Mouse (Mus musculus) bone marrow macrophage, adult 2 months (primary cell): ENCODE results near the gene Ppara. TPM values are rescaled to one million over a fixed set of nuclear protein-coding genes. Genes with fewer than 3 reads are reported as not detected.

ENCODE experiments used
- H3K27ac ChIP-seq: 2 replicates; pipeline ENCODE4 v1.5.1; 2012; ENCODE audit warnings: low read depth, low read length; ENCODE audit not compliant: insufficient read depth
- H3K4me1 ChIP-seq: 2 replicates; pipeline ENCODE4 v1.6.1; 2012; ENCODE audit warnings: low read length; ENCODE audit not compliant: control insufficient read depth, insufficient read depth
- H3K4me3 ChIP-seq: 2 replicates; pipeline ENCODE4 v1.5.1; 2012; ENCODE audit warnings: mild to moderate bottlenecking, low read length, moderate library complexity; ENCODE audit not compliant: insufficient read depth
- CTCF ChIP-seq: IDR thresholded peaks from 2 replicates; pipeline ENCODE4 v1.5.1; 2012; ENCODE audit warnings: low read depth, mild to moderate bottlenecking, low read length, moderate library complexity
- POLR2A ChIP-seq: IDR thresholded peaks from 2 replicates; pipeline ENCODE4 v1.6.1; 2012; ENCODE audit warnings: mild to moderate bottlenecking, low read depth, low read length, borderline replicate concordance
- polyA plus RNA-seq: library from polyadenylated mRNA; stranded (reverse); fragments of >200 nt; gene quantifications from 2 replicates; pipeline ENCODE4 v1.2.4, GENCODE M21; 2012; ENCODE audit not compliant: missing spikeins, insufficient read depth, insufficient read length

Ppara gene
- polyA plus RNA-seq, 1 experiment = not detected

- no peak overlapping the region for H3K4me3 ChIP-seq
- no peak overlapping the region for H3K27ac ChIP-seq
- TF ChIP-seq CTCF = no peak
- TF ChIP-seq POLR2A = no peak
- no peaks in the 10 kb centered on the region for H3K4me1 ChIP-seq
These were observed 52.7 kb downstream of the Ppara start for GRCm38 (mm10) chr15:85787482-85787881.

GRCm38 (mm10) chr15:85788051-85788450 lies 53.3 kb downstream of the Ppara start:
- no peaks in the 10 kb centered on the region for H3K4me1 ChIP-seq
- H3K27ac ChIP-seq = no peak overlapping the region
- no peak for TF ChIP-seq POLR2A
- no peak overlapping the region for H3K4me3 ChIP-seq

- Histone ChIP-seq H3K27ac (no peak overlapping the region), H3K4me3 (no peak overlapping the region), H3K4me1 (no peaks in the 10 kb centered on the region)
- TF ChIP-seq POLR2A = no peak
- TF ChIP-seq CTCF = no peak
These were observed 53.9 kb downstream of the Ppara start for GRCm38 (mm10) chr15:85788633-85789032.

GRCm38 (mm10) chr15:85791449-85791848 lies 56.7 kb downstream of the Ppara start:
- H3K4me3 ChIP-seq = no peak overlapping the region
- no peaks in the 10 kb centered on the region for H3K4me1 ChIP-seq
- no peak overlapping the region for H3K27ac ChIP-seq
- TF ChIP-seq POLR2A (no peak), CTCF (no peak)

- Histone ChIP-seq H3K4me1 (no peaks in the 10 kb centered on the region), H3K27ac (no peak overlapping the region), H3K4me3 (no peak overlapping the region)
- TF ChIP-seq CTCF = no peak
- TF ChIP-seq POLR2A = no peak
These were observed 58.0 kb downstream of the Ppara start for GRCm38 (mm10) chr15:85792819-85793218.

- Histone ChIP-seq H3K4me3 (no peak overlapping the region), H3K4me1 (no peaks in the 10 kb centered on the region), H3K27ac (no peak overlapping the region)
- TF ChIP-seq POLR2A (no peak), CTCF (no peak)
These were observed 60.7 kb downstream of the Ppara start for GRCm38 (mm10) chr15:85795516-85795915.

- Histone ChIP-seq H3K4me1 (no peaks in the 10 kb centered on the region), H3K4me3 (no peak overlapping the region), H3K27ac (no peak overlapping the region)
- TF ChIP-seq CTCF (no peak), POLR2A (no peak)
These were observed 63.9 kb downstream of the Ppara start for GRCm38 (mm10) chr15:85798676-85799075.

- Histone ChIP-seq H3K4me1 (no peaks in the 10 kb centered on the region), H3K4me3 (no peak overlapping the region), H3K27ac (no peak overlapping the region)
- TF ChIP-seq POLR2A (no peak), CTCF (no peak)
These were observed 68.1 kb downstream of the Ppara start for GRCm38 (mm10) chr15:85802931-85803330.

GRCm38 (mm10) chr15:85806886-85807285 lies 72.1 kb downstream of the Ppara start:
- Histone ChIP-seq H3K27ac (no peak overlapping the region), H3K4me3 (no peak overlapping the region), H3K4me1 (peaks cover 5% of the 10 kb centered on the region; the same call in 1 of the 2 replicates)
- TF ChIP-seq POLR2A (no peak), CTCF (no peak)

- H3K27ac ChIP-seq = no peak overlapping the region
- H3K4me3 ChIP-seq = no peak overlapping the region
- H3K4me1 ChIP-seq = peaks cover 5% of the 10 kb centered on the region; the same call in 1 of the 2 replicates
- TF ChIP-seq POLR2A = no peak
These were observed 72.6 kb downstream of the Ppara start for GRCm38 (mm10) chr15:85807404-85807803.

- TF ChIP-seq CTCF (no peak), POLR2A (no peak)
- no peak overlapping the region for H3K4me3 ChIP-seq
- H3K4me1 ChIP-seq = peaks cover 5% of the 10 kb centered on the region; the same call in 1 of the 2 replicates
- no peak overlapping the region for H3K27ac ChIP-seq
These were observed 73.2 kb downstream of the Ppara start for GRCm38 (mm10) chr15:85808031-85808430.
